Mouse (Mus musculus): ENCODE data around the gene Fes. TPM values are rescaled to one million over a fixed set of nuclear protein-coding genes. Genes with fewer than 3 reads are reported as not detected.
A peak's percentile ranks its signal among the peaks of the same experiment; 100 is the strongest.

The Fes gene
- total RNA-seq, 2 experiments from 2014 or later, result 9.1 to 53.2 TPM

DNA sequence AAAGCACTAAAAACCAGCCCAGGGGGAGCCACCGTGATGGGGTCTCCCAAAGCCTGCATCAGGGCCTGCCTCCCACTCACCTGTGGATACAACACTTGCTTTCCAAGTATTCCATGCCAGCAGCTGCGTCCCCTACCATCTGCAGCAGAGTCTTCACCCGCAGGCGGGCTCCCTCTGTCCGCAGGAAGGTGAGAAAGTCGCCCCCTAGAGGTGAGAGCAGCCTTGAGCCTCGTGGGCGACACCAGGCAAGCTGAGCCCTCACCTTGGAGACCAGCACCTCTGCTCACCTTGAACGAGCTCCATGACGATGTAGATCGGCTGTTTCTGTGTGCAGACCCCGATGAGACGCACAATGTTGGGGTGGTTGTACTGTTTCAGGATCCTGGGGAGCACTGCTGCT lies 8.2 kb downstream of the Fes start:
- 0 out of 2 replicates have a peak, but pooled peaks have one; percentile 27 for ATAC-seq (replicated peaks; ENCODE audit: low FRiP score, poor library complexity, severe bottlenecking)

DNA sequence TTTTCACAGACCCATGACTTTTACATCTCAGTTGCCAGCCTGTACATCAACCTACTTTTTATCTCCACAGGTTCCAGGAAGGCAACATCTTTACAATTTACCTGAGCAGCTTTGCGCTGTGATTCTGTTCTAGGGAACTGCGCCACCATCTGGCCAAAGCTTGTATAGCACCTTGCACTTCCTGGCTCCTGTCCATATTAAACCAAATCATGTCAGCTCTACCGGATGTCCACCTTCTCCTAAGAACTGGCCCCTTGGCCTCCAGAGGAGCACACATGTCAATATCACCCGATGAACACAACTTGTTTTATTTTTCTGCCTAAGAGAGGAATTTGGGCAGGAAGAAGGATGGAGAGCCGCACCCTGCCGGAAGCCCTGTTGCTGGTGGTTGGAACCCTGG lies 10.3 kb downstream of the Fes start:
- 0 out of 2 replicates have a peak, but pooled peaks have one; percentile 37 for ATAC-seq (replicated peaks; ENCODE audit: low FRiP score, poor library complexity, severe bottlenecking)

DNA sequence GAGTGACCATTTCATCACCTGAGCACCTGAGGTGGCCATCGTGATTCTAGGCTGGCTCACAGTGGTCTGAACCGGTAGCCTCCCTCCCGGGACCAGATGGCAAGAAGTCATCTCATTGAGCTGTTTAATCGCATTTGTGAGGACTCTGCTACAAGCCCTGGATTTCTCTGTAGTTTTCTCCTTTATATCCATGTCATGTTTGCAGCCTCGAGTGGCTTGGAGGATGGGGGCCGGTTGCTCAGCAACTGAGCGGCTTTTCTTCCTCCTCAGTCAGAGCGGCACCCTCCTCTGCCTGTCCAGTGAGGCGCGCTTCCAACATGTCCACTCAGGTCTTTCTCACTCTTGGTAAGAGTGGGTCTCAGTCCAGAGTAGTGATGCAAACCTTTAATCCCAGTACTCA lies 11.6 kb downstream of the Fes start:
- no peak for ATAC-seq (replicated peaks; ENCODE audit: low FRiP score, poor library complexity, severe bottlenecking)

DNA sequence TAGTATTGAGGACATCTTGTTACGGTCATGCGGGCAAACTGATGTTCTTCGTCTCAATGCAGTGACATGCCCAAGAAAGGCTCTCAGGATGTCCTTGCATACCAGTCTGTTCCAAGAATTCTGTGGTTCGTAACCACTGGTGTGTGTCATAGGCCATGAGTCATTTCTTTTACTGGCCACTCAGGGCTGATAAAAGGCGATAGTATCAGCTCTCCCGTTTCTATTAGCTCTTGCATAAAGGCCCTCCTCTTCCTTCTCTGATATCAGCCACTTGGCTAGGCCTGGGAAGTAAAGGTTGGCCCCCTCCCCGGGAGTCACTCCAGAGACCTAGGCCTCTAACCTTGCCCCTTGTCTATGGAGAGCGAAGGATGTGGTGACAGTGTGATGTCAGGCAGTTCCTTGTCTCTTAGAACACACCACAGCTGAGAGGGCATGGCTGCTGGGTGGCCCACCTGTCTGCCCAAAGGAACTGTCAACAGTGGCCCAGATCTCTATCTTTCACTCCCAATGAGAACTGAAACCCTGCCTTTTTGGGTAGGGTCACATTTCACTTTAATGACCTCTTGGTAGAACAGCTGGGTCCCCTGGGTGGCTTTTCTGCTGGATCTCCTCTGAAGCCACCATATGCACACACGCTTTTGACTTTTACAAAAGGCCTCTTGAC lies 12.2 kb downstream of the Fes start:
- ATAC-seq (replicated peaks; ENCODE audit: low FRiP score, poor library complexity, severe bottlenecking), result no peak

DNA sequence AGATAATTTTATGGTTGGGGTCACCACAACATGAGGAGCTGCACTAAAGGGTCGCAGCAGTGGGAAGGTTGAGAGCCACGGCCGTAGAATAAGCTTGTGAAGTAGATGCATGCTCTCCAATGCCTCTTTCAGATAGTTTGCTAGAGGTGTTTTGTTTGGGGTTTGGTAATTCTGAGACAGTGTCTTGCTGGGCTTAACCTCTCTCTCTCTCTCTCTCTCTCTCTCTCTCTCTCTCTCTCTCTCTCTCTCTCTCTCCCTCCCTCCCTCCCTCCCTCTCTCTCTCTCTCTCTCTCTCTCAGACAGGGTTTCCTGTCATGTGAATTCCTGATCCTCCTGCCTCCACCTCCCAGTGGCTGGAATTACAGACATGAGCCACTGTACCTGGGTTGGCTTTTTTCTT lies 13.0 kb downstream of the Fes start:
- no peak for ATAC-seq (replicated peaks; ENCODE audit: low FRiP score, poor library complexity, severe bottlenecking)

DNA sequence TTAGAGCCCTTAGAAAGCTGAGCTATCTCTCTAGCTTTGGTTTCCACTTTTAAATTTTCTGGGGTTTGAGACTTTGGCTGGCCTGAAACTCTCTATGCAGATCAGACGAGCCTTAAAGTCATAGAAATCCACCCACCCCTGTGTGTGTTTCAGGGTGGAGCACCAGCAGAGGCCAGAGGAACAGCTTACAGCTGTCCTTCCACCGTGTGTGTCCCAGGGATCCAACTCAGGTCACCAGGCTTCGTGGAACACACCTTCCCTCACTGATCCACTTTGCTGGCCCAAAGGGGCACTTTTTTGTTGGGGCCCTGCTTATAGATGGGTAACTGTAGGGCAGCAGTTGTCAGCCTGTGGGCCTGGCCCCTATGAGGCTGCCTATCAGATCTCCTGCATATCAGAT lies 13.5 kb downstream of the Fes start:
- no peak for ATAC-seq (replicated peaks; ENCODE audit: low FRiP score, poor library complexity, severe bottlenecking)

DNA sequence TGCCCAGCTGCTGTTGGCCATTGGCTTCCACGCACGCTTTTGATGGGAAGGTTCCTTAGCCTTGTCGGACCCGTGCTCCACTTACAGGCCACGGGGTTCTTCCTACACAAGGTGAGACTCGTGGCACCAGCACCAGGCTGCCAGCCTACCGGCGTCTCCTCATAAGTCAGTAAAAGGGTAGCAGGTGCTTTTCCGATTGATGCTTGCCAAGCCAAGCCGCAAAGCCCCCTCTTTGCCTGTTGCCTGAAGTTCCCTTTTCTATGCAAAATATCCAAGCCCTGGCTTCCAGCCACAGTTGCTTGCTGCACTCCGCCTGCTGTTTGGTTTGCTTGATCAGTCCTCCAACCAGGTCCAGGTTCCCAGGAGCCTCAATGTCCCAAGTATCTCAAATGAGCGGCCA lies 13.9 kb downstream of the Fes start:
- ATAC-seq (replicated peaks; ENCODE audit: low FRiP score, poor library complexity, severe bottlenecking), result no peak

DNA sequence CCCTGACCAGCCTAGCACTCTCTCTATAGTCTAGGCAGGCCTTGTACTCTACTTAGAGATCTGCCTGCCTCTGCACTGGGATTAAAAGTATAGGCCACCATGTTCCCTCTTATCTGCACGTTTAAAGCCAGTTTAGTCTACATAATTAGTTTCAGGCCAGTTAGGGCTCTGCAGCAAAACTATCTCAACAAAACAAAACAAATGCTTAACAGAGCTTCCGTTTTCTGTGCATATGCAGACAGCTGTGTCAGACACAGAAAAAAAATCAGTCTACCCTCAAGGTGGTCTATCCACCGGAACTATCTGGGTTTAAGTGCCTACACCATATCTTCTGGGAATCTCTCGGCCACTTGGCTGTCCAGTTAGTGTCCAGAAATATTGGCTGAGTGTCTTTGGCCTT lies 14.4 kb downstream of the Fes start:
- ATAC-seq (replicated peaks; ENCODE audit: low FRiP score, poor library complexity, severe bottlenecking), result no peak

DNA sequence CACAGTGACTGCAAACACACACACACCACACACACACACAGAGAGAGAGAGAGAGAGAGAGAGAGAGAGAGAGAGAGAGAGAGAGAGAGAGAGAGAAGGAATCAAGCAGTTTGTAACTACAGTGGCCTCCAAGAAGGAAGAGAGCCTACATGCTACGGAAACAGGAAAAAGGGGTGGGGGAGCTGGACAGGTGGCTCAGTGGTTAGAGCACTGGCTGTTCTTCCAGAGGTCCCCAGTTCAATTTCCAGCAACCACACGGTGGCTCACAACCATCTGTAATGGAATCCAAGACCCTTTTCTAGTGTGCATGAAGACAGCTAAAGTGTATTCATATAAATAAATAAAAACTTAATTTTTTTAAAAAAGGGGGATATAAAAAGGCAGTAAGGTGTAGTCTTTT lies 15.1 kb downstream of the Fes start:
- no peak for ATAC-seq (replicated peaks; ENCODE audit: low FRiP score, poor library complexity, severe bottlenecking)

DNA sequence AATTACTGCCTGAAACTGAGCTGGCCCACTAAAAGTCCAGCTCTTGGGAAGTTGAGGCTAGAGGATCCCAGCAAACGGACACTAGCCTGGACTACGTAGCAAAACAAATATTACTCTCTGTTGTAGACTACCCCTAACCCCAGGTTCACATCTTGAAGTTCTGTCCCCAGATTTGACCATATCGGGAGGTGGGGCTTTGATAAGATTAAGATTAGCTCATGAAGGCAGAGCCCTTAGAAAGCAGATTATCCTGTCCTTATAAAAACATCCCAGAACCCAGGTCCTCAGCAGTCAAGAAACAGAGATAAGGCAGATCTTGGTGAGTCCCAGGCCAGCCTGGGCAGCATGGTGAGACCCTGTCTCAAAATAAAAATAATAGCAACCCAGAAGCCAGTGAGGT lies 15.6 kb downstream of the Fes start:
- ATAC-seq (replicated peaks; ENCODE audit: low FRiP score, poor library complexity, severe bottlenecking), result no peak

DNA sequence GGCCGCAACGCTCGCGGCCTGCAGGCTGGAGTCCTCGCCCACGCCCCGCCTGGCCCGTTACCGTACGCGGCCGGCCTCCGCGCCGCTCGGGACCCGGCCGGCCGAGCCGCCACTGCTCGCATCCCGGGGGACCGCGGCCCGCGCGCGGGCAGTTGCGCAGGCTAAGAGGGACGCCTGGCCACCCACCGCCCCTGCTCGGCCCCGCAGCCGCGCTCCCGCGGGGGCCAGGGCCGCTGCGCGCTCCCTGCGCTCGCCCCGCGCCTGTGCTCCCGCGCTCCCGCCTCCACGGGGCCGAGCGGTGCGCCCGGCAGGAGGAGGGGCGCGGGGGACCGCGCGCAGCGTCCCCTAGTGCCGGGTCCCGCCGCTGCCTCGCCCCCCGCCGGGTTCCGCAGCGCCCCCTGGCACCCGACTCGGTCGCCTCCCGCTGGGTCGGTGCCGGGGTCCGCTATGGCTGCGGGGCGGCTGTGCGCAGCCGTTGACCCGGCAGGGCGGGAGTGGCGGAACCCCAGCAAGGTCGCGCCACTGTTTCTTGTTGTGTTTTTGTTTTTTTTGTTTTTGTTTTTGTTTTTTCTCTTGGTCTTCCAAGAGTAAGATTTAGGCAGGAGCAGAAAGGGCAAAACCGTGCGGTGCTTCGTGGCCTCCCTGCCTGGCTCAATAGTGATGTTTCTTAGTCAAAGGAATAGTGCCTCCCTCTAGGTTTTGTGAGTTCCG lies 16.6 kb downstream of the Fes start, which contains the start of gene Man2a2:
TSS of gene Man2a2 (minus strand) at position 335 of the 711 bp plus-strand sequence.
- ATAC-seq (replicated peaks; ENCODE audit: low FRiP score, poor library complexity, severe bottlenecking), result no peak

DNA sequence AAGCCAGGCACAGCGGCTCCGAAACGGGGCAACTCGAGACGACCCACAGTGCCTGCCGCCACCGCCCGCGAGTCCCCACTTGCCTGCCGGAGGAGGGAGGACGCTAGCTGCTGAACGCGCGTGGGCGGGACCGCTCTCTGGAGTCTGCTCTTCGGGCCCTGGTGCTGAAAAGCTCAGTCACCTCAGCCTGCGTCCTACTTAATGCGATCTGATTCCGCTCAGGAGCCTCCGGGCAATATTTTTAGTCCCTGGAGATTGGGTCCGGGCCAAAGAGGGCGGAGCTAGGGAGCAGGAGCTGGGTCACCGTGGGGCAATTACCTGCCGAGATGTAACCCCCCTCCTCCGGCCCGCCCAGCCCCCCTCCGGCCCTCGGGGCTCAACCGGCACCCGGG lies 17.1 kb downstream of the Fes start:
- no peak for ATAC-seq (replicated peaks; ENCODE audit: low FRiP score, poor library complexity, severe bottlenecking)

DNA sequence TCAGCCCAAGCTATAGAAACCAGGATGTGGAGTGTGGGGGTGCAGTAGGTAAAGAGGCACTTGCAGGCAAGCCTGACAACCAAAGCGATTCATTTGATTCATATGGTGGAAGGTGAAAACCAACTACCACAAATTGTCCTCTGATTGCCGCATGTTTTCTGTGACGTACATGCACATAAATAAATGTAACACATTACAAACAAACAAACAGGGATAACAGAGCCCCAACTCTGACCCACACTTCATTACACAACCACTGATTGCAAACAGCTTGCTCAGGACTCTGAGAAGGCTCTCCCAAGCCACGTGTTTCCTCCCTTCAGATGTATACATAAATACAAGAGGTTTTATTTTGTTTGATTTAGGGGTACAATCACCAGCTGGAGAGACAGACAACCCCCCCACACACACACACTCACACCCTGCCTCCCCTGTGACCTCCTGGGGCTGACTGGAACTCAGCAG lies 17.7 kb downstream of the Fes start:
- ATAC-seq (replicated peaks; ENCODE audit: low FRiP score, poor library complexity, severe bottlenecking), result no peak

DNA sequence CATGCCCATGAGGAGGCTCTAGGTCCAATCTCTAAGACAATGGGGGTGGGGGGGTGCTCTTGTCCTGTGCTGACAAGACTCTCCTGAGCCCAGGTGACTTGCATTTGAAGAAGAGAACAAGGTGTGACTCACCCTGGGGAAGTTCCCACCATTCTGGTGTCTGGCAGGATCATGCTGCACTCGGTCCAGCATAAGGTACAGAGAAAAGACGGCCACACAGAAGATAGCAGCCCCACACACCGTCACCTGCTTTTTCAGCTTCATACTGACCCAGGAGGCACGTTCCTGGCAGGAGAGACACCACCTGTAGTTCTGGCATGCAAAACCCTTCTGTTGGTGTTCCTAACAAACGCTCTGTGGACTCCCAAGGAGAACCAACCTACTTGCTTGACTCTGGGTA lies 18.3 kb downstream of the Fes start:
- no peak for ATAC-seq (replicated peaks; ENCODE audit: low FRiP score, poor library complexity, severe bottlenecking)

DNA sequence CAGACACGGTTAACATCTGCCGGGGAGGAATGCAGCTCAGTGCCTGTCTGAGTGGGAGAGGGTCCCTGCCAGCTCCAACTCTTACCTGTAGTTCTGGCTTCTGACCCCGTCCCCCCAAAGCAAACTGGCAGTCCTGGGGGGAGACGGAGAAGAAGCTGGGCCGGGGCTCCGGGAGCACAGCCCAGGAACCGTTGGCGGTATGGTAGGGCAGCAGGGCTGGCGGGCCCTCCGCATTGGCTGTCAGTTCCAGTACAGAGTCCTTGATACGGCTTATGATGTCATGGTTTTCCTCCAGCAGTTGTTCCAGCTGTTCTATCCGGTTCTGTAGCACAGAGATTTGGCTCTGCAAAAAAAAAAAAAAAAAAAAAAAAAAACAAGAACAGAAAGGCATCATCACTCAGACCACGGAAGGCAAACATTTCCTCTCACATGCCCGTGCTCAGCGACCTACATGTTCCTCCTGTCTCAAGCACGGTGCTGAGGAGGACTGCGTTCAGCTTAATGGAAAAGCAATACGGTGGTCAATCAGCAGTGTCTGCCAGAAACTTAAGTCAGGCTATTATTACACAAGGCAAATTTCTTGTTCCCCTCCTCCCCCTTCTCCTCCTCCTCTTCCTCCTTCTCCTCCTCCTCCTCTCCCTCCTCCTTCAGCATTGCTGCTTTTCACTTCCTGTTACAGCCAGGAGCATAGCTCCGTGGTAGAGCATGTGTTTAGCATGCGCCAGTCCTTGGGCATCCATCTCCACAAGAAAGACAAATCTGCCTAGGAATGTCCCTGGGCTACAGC lies 18.9 kb downstream of the Fes start:
- no peak for ATAC-seq (replicated peaks; ENCODE audit: low FRiP score, poor library complexity, severe bottlenecking)

DNA sequence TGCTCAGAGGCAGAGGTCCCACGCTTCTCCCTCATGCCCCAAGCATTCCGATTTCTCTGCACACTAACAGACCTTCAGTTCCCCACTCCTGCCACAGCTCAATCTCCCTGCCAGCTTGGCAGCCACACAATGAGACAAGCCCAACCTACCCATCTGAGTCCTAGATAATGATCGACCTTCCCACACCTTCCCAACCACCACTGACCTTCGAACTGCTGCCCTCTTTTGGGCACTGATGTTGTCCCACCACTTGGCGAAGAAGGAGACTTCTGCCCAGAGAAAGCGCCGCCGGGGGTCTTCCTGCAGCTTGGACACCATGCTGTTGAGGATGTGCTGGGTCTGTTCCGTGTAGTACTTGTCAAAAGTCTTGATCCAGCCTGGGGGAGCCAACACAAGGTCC lies 19.7 kb downstream of the Fes start:
- ATAC-seq (replicated peaks; ENCODE audit: low FRiP score, poor library complexity, severe bottlenecking), result no peak

DNA sequence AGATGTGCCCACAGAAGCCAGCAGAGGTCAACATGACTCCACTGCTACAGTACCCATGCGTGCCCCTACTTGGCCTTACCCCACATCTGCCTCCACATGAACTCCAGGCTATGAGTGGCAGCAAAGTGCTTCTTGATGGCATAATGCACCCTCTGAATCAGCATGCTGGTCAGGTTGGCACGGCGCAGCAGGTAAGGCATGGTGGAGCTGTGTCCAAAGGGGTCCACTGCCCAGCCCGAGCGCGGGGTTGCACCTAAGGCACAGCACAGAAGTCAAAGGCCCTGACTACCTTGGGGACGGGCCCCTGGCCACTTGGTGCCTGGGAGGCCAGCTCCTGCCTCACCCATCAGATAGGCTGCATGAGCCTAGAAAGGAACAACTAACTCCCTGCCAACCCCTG lies 20.5 kb downstream of the Fes start:
- ATAC-seq (replicated peaks; ENCODE audit: low FRiP score, poor library complexity, severe bottlenecking), result no peak

DNA sequence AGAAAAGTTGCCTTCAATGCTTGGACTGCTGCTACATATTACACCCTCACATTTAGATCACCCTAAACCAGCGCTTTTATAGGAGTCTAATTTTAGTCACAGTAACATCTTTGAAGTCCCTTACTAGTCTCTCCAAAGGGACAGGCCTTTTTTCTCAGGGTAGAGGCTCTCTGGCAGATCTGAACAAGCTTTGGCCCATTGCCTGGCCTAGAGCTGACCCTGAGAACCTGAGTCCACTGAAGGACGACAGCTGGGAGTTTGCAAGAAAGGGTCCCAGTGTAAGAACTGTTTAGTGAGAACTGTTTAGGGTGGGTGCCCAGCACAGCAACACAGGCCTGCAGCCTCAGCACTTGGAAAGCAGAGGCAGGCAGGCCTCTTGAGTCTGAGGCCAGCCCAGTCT lies 22.0 kb downstream of the Fes start:
- ATAC-seq (replicated peaks; ENCODE audit: low FRiP score, poor library complexity, severe bottlenecking), result no peak

DNA sequence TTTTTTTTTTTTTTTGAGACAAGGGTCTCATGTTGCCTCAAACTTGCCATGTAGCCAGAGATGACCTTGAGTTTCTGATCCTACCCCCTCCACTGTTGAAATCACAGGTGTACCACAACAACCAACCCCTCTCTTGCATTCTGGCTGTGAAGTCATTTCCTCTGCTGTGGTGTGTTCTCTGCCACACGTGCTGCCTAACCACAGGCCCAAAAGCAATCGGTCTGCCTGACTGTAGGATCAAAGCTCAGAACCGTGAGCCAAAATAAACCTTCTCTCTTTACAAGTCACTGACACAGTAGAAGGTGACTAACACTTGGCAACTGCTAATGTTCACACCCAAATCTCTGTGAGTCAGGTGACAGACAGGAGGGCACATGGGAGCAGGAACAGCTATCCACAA lies 27.3 kb downstream of the Fes start:
- ATAC-seq (replicated peaks; ENCODE audit: low FRiP score, poor library complexity, severe bottlenecking), result no peak

DNA sequence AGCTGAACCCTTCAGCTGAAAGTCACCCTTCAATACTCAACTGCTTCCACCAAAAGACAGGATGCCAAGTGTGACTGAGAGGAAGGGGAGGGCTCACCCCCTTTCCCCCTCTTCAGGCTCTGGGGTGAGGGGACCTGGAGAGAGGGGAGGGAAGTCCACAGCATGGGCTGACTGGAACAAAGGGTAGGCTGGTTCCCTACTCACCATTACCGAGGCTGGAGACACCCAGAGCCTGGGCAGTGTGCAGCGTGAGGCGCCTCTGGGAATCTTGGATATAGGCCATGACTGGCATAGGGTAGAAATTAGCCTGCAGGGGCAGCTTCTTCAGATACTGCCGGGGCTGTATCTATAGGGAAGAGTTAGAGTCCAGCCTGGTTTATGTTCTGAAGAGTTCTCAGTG lies 29.7 kb downstream of the Fes start:
- no peak for ATAC-seq (replicated peaks; ENCODE audit: low FRiP score, poor library complexity, severe bottlenecking)

DNA sequence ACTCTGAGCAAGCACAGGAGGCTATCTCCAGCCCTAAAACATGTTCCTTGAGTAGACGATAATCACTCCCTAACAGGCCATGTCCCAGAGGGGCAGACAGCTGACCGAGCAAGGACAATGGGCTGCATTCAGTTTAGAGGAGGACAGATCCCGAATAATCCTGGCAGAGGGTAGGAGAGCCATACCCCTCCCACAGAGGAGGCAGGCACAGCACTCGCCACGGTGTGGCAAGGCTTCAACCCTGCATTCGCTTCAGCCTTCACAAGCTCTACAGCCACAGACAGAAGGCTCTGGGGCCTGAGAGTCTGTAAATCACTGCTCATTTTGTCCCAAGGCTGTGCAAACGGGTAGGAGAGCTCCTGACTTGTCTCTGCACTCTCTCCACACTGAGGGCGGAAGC lies 30.6 kb downstream of the Fes start:
- ATAC-seq (replicated peaks; ENCODE audit: low FRiP score, poor library complexity, severe bottlenecking), result no peak

Data from erythroid progenitor cell, adult 5-6 weeks (primary cell).